Mouse (Mus musculus) limb, embryonic 15.5 days (tissue): Measurements from ENCODE around the gene Acer3. TPM values are rescaled to one million over a fixed set of nuclear protein-coding genes. Genes with fewer than 3 reads are reported as not detected.

Experiments
- ATAC-seq: fragments of 200-750 bp; cut with Nextera tagmentation; 2 replicates; pipeline ENCODE4 v1.8.0; 2017; ENCODE audit warnings: low read depth, moderate TSS enrichment; ENCODE audit not compliant: insufficient number of reproducible peaks, low FRiP score, low TSS enrichment
- H3K27ac ChIP-seq: fragments of 300-500 bp; sonication (generic); 2 replicates; pipeline ENCODE4 v1.5.1; 2015; ENCODE audit warnings: moderate library complexity, mild to moderate bottlenecking, inconsistent platforms
- H3K27me3 ChIP-seq: fragments of 300-500 bp; sonication (generic); 2 replicates; pipeline ENCODE4 v1.6.1; 2015; ENCODE audit warnings: inconsistent platforms
- H3K36me3 ChIP-seq: fragments of 300-500 bp; sonication (generic); 2 replicates; pipeline ENCODE4 v1.6.1; 2015; ENCODE audit warnings: inconsistent platforms
- H3K4me1 ChIP-seq: fragments of 300-500 bp; sonication (generic); 2 replicates; pipeline ENCODE4 v1.6.1; 2015; ENCODE audit warnings: inconsistent platforms
- H3K4me2 ChIP-seq: fragments of 300-500 bp; sonication (generic); 2 replicates; pipeline ENCODE4 v1.6.1; 2015; ENCODE audit warnings: mild to moderate bottlenecking, inconsistent platforms
- H3K4me3 ChIP-seq: fragments of 300-500 bp; sonication (generic); 2 replicates; pipeline ENCODE4 v1.5.1; 2015; ENCODE audit warnings: mild to moderate bottlenecking, inconsistent platforms
- H3K9ac ChIP-seq: fragments of 300-500 bp; sonication (generic); 2 replicates; pipeline ENCODE4 v1.6.1; 2015; ENCODE audit warnings: inconsistent platforms
- H3K9me3 ChIP-seq: fragments of 300-500 bp; sonication (generic); 2 replicates; pipeline ENCODE4 v1.6.1; 2016; ENCODE audit warnings: inconsistent platforms
- WGBS: fragments of 180-500 bp; shearing (Covaris S2); methylation state at CpG from one replicate; pipeline ENCODE4 v1.1.7; 2015; 5-methylcytosine and 5-hydroxymethylcytosine counted together
- polyA plus RNA-seq: library from polyadenylated mRNA; unstranded; fragments of >200 nt; fragmentation: Nextera tagmentation; extraction: Ambion mirVana; gene quantifications from 2 replicates; pipeline ENCODE4 v1.2.1, GENCODE M21; 2015

The Acer3 gene
- polyA plus RNA-seq, 1 experiment from 2014 or later: 47.2 TPM

GRCm38 (mm10) chr7:98332678-98333397 is 11.8 kb upstream of the Acer3 start:
- no peak overlapping the region for H3K27ac ChIP-seq
- no peaks in the 10 kb centered on the region for H3K9me3 ChIP-seq
- no peak overlapping the region for H3K4me3 ChIP-seq
- no peak overlapping the region for H3K4me2 ChIP-seq
- no peaks in the 10 kb centered on the region for H3K36me3 ChIP-seq
- no peak overlapping the region for H3K9ac ChIP-seq
- H3K27me3 ChIP-seq: no peaks in the 10 kb centered on the region
- H3K4me1 ChIP-seq: peaks cover 11% of the 10 kb centered on the region; the same call in 1 of the 2 replicates
- ATAC-seq: no peak
- WGBS: 59% methylated on average over 5 of the region's 5 CpGs

GRCm38 (mm10) chr7:98331932-98332331 is 10.9 kb upstream of the Acer3 start:
- Histone ChIP-seq H3K4me3 (no peak overlapping the region), H3K27ac (no peak overlapping the region), H3K27me3 (no peaks in the 10 kb centered on the region), H3K36me3 (no peaks in the 10 kb centered on the region), H3K9ac (no peak overlapping the region), H3K4me2 (no peak overlapping the region), H3K4me1 (peaks cover 11% of the 10 kb centered on the region; the same call in 1 of the 2 replicates), H3K9me3 (no peaks in the 10 kb centered on the region)
- ATAC-seq: no peak
- WGBS: 29% methylated on average over 3 of the region's 3 CpGs

- H3K4me3 ChIP-seq: no peak overlapping the region
- no peak for ATAC-seq
- no peaks in the 10 kb centered on the region for H3K9me3 ChIP-seq
- peaks cover 11% of the 10 kb centered on the region; the same call in 1 of the 2 replicates for H3K4me1 ChIP-seq
- no peak overlapping the region for H3K4me2 ChIP-seq
- no peak overlapping the region for H3K27ac ChIP-seq
- H3K27me3 ChIP-seq: no peaks in the 10 kb centered on the region
- H3K9ac ChIP-seq: no peak overlapping the region
- 69% methylated on average over 2 of the region's 2 CpGs for WGBS
- H3K36me3 ChIP-seq: no peaks in the 10 kb centered on the region
Measured at GRCm38 (mm10) chr7:98330375-98331002, 9.5 kb upstream of the Acer3 start.

GRCm38 (mm10) chr7:98329651-98330374 is 8.8 kb upstream of the Acer3 start:
- Histone ChIP-seq H3K4me1 (peaks cover 9% of the 10 kb centered on the region; the same call in 1 of the 2 replicates), H3K4me3 (no peak overlapping the region), H3K27ac (no peak overlapping the region), H3K9ac (no peak overlapping the region), H3K9me3 (no peaks in the 10 kb centered on the region), H3K36me3 (no peaks in the 10 kb centered on the region), H3K27me3 (no peaks in the 10 kb centered on the region), H3K4me2 (no peak overlapping the region)
- 58% methylated on average over 7 of the region's 7 CpGs for WGBS
- ATAC-seq: no peak

- Histone ChIP-seq H3K27me3 (no peaks in the 10 kb centered on the region), H3K4me1 (peaks cover 13% of the 10 kb centered on the region; the same call in 1 of the 2 replicates), H3K9ac (no peak overlapping the region), H3K4me2 (no peak overlapping the region), H3K4me3 (no peak overlapping the region), H3K36me3 (no peaks in the 10 kb centered on the region), H3K27ac (no peak overlapping the region), H3K9me3 (no peaks in the 10 kb centered on the region)
- ATAC-seq: no peak
- 44% methylated on average over 2 of the region's 2 CpGs for WGBS
Measured at GRCm38 (mm10) chr7:98328311-98328710, 7.3 kb upstream of the Acer3 start.

- ATAC-seq: no peak
- Histone ChIP-seq H3K27ac (no peak overlapping the region), H3K9me3 (no peaks in the 10 kb centered on the region), H3K4me1 (peaks cover 10% of the 10 kb centered on the region; the same call in 1 of the 2 replicates), H3K4me2 (no peak overlapping the region), H3K4me3 (no peak overlapping the region), H3K36me3 (no peaks in the 10 kb centered on the region), H3K9ac (no peak overlapping the region), H3K27me3 (no peaks in the 10 kb centered on the region)
- WGBS: 87% methylated on average over 7 of the region's 7 CpGs
Measured at GRCm38 (mm10) chr7:98326051-98326450, 5.0 kb upstream of the Acer3 start.

GRCm38 (mm10) chr7:98324228-98324627 is 3.2 kb upstream of the Acer3 start:
- no peak for ATAC-seq
- Histone ChIP-seq H3K27me3 (no peaks in the 10 kb centered on the region), H3K27ac (no peak overlapping the region), H3K4me2 (no peak overlapping the region), H3K9me3 (no peaks in the 10 kb centered on the region), H3K4me1 (0 out of 2 replicates have a peak, but pooled peaks cover 5% of the 10 kb centered on the region), H3K9ac (no peak overlapping the region), H3K36me3 (no peaks in the 10 kb centered on the region), H3K4me3 (no peak overlapping the region)
- 60% methylated on average over 1 of the region's 1 CpGs for WGBS

- H3K27ac ChIP-seq: no peak overlapping the region
- no peaks in the 10 kb centered on the region for H3K27me3 ChIP-seq
- 26% methylated on average over 5 of the region's 5 CpGs for whole genome bisulfite sequencing
- H3K9ac ChIP-seq: no peak overlapping the region
- H3K36me3 ChIP-seq: no peaks in the 10 kb centered on the region
- ATAC-seq: no peak
- H3K4me2 ChIP-seq: no peak overlapping the region
- H3K4me1 ChIP-seq: 0 out of 2 replicates have a peak, but pooled peaks cover 5% of the 10 kb centered on the region
- H3K4me3 ChIP-seq: no peak overlapping the region
- no peaks in the 10 kb centered on the region for H3K9me3 ChIP-seq
Measured at GRCm38 (mm10) chr7:98323288-98324019, 2.4 kb upstream of the Acer3 start.

- no peak overlapping the region for H3K4me3 ChIP-seq
- 77% methylated on average over 3 of the region's 3 CpGs for WGBS
- H3K9ac ChIP-seq: no peak overlapping the region
- no peak for ATAC-seq
- 0 out of 2 replicates have a peak, but pooled peaks cover 5% of the 10 kb centered on the region for H3K4me1 ChIP-seq
- no peaks in the 10 kb centered on the region for H3K36me3 ChIP-seq
- no peak overlapping the region for H3K27ac ChIP-seq
- H3K9me3 ChIP-seq: no peaks in the 10 kb centered on the region
- no peak overlapping the region for H3K4me2 ChIP-seq
- H3K27me3 ChIP-seq: no peaks in the 10 kb centered on the region
Measured at GRCm38 (mm10) chr7:98322415-98322814, 1.4 kb upstream of the Acer3 start.

- Histone ChIP-seq H3K4me1 (0 out of 2 replicates have a peak, but pooled peaks cover 5% of the 10 kb centered on the region), H3K9me3 (no peaks in the 10 kb centered on the region), H3K36me3 (no peaks in the 10 kb centered on the region), H3K4me2 (no peak overlapping the region), H3K27ac (no peak overlapping the region), H3K27me3 (no peaks in the 10 kb centered on the region), H3K4me3 (no peak overlapping the region), H3K9ac (no peak overlapping the region)
- 85% methylated on average over 7 of the region's 7 CpGs for WGBS
- no peak for ATAC-seq
Measured at GRCm38 (mm10) chr7:98320006-98320556, 927 bp downstream of the Acer3 start.

- 0 out of 2 replicates have a peak, but pooled peaks cover 4% of the 10 kb centered on the region for H3K4me1 ChIP-seq
- no peaks in the 10 kb centered on the region for H3K27me3 ChIP-seq
- H3K9me3 ChIP-seq: no peaks in the 10 kb centered on the region
- no peak overlapping the region for H3K4me3 ChIP-seq
- H3K36me3 ChIP-seq: no peaks in the 10 kb centered on the region
- no peak overlapping the region for H3K4me2 ChIP-seq
- no peak overlapping the region for H3K9ac ChIP-seq
- no peak for ATAC-seq
- 52% methylated on average over 2 of the region's 2 CpGs for WGBS
- no peak overlapping the region for H3K27ac ChIP-seq
Measured at GRCm38 (mm10) chr7:98316568-98316967, 4.4 kb downstream of the Acer3 start.
